Mouse (Mus musculus): ENCODE data around the gene Vip. TPM values are rescaled to one million over a fixed set of nuclear protein-coding genes. Genes with fewer than 3 reads are reported as not detected.

Vip gene
- not detected for polyA plus RNA-seq (2017; shearing (Covaris generic))

GRCm38 (mm10) chr10:5639112-5639511, at the start of gene Vip:
Gene Vip, plus strand, starts transcription at chr10:5639218.
- ATAC-seq = no peak

- ATAC-seq = no peak
Observed at GRCm38 (mm10) chr10:5591061-5591460, 48.0 kb upstream of the Vip start.

DNA sequence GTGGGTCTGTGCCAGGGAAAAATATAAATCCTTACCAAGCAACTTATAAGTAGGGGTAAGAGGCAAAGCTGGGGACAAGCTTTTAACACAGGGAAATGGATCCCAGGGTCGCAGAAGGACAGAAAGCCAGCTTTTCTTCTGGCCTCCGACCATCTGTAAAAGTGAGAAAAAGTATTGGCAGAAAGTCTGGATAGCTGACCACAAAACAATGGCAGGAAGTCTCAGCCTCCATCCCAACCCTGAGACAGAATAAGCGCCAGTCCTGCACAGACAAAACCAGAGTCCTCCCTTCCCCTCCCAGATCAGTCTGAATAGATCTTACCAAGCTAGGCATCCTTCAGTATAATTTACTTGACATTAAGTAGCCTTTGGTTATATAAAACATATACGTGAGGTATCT, 47.0 kb upstream of the Vip start:
- no peak for ATAC-seq

DNA sequence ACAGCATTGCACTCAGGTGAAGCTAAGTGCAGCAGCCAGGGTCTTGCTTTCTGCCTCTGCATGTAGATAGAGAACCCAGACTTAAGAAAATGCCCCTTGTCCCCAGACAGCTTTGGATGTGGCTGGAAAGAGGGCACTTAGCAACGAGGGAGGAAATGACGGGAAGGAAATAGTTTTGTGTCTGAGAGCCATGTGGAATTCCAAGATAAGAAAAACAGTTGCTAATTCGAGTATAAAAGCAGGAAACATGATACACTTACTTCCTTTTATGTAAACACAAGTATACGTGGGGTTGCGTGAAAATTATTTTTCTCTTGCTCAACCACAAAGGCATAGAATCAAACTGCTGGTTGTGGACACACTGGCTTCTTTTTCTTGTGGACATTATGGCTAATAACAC, 45.6 kb upstream of the Vip start, which contains the start of gene Myct1:
Gene Myct1 (plus strand): TSS at position 312 of the 400 bp plus-strand sequence.
- no peak for ATAC-seq

DNA sequence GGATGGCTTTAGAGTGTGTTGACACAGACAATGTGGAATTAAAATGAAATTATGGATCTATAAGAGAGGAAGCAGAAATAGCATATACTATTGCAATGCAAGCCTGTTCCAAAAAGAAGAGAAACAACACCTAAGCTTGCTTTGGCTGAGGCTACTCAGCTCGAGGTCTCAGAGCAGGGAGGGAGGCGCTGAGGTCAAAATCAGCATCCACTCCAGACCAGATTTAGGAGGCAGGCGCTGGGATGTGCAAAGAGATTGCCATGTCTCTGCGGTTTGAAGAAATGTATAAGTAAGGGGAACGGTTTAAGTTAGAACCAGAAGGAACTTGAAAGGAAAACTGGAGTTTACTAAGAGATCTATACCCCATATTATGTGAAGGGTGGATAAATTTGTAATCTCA, 44.6 kb upstream of the Vip start:
- no peak for ATAC-seq

DNA sequence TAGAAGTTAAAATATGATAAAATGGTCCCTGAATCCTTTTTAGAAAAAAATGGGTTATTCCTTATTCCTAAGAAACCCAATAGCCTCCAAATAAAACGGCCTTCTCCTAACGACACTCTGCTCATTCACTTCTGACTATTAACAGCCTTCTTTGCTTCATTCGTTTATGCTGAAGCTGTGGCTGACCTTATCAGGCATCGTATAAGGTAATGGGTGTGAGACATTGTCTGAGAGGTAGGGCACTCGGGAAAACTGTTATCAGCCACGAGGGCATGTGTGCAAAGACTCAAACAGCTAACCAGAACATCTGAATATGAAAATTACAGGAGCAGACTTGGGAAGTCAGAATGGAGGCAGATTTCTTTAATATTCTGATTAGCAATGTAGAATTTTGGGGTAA, 42.5 kb upstream of the Vip start:
- no peak for ATAC-seq

- ATAC-seq = peak; percentile 63
Observed at GRCm38 (mm10) chr10:5600123-5600522, 38.9 kb upstream of the Vip start.

GRCm38 (mm10) chr10:5603512-5603911, 35.5 kb upstream of the Vip start:
- ATAC-seq = peak; percentile 59

DNA sequence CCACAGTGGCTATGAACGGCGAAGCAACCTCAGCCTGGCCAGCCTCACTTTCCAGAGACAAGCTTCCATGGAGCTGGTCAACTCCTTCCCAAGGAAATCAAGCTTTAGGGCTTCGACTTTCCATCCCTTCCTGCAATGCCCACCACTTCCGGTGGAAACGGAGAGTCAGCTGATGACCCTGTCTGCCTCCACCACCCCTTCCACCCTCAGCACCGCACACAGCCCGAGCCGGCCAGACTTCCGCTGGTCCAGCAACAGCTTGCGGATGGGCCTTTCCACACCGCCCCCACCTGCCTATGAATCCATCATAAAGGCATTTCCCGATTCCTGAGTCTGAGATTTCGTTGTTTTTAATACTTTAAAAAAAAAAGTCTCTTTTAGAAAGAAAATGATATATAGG, 34.6 kb upstream of the Vip start:
- ATAC-seq = no peak

GRCm38 (mm10) chr10:5608874-5609273, 30.1 kb upstream of the Vip start:
- ATAC-seq = no peak

DNA sequence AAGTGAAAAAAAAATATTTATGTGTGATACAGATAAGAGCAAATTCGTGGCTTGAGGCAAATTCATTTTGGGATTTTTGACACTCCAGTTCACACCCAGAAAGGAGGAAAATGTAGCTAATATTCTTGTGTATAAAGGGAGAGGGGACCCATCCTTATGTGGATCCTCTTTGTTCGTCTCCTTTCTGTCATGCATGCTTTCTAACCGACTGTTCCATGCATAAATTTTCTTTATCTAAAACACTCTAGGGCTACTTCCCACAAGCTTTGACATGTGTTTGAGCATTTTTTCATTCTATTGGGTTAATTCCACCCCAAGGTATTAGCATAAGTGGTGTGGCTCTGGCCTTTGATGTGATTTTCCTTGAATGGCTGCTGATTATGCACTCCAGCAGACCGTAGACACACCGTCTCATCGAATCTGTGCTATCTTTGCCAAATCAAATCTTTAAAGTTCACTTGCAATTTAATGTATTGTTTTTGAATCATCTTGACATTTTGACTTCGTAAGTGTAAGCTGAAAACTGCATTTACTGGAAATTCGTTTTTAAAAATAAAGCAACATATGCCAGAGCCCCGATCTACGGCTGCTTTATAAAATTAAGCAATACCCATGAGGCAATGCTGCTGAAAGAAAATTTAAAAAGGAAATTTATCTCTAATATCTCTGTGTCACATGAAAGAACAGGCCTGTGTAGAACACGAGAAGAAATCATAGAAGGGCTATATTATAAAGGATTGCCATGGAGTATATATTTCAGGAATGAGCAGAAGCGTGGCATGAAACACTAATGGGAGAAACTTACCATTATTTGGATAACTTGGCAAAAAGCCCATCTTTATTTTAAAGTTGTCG, 23.6 kb upstream of the Vip start:
- no peak for ATAC-seq

DNA sequence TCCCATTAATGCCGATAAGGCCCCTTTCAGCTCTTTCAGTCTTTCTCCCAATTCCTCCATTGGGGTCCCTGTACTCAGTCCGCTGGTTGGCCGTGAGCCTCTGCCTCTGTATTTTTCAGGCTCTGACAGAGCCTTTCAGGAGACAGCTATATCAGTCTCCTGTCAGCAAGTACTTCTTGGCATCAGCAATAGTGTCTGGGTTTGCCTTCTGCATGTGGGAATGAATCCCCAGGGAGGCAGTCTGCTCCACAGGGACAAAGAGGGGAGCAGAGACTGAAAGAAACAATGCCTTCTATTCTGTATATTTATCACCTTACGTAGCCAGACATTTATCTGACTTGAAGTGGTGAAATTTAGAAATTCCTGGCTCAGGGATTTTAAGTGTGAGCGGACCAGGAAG, 12.8 kb upstream of the Vip start:
- ATAC-seq = no peak

DNA sequence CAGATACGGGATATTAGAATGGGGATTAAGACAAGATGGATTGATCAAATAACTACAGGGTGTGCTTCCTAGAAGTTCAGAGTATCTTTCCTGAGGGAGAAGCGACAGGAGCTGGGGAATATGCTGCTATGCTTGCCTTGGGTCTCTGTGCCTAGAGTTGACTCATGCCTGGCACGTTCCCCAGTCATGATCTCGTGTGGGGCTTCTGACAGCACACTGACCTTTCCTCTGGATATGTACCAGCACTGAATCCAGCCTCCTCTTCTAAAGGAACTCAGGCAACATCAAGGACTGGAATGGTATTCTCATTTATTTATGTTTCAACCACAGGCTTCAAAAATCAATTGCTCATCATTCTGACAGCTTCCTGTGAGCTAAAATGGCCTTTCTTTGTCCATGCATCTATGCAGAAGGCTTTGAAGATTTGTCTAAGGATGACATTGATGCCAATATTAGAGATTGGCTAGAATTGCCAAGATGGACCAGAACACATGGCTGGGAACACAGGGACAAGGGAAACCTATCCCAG, 5.3 kb upstream of the Vip start:
- ATAC-seq = no peak

- ATAC-seq = no peak
Observed at GRCm38 (mm10) chr10:5634336-5634735, 4.7 kb upstream of the Vip start.

DNA sequence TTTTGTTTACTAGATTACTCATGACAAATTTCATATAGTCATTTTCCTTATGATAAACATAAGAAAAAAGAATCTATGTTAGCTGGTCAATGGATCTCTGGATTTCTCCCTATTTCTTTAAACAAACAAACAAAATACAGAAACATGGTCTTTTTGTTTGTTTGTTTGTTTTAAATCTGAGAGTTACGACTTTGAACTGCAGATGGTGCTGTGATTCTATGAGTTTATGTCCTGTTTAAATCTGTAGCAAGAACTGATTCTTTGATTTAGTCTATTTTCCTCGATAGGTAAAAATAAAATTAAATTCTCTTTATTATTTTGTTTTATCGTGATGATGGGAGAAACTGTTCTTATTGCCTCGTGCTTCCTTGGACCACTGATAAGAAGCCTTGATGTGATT, 1.7 kb upstream of the Vip start:
- no peak for ATAC-seq

DNA sequence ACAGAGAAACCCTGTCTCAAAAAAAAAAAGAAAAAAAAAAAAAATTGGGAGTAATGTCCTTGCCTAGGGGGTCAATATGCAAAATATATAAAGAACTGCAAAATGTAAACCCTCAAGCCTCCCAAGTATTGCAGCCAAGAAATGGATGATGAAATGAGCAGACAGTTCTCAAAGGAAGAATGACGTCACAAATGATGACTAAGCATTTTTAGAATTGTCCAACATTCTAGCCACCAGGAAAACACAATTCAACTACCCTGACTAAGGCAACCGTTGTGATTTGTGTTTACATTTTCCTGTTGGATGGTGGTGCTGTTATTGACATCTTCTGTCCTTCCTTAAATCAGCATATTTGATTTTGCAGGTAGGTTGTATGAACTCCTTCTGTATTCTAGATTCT, 42.3 kb downstream of the Vip start:
- ATAC-seq = no peak

DNA sequence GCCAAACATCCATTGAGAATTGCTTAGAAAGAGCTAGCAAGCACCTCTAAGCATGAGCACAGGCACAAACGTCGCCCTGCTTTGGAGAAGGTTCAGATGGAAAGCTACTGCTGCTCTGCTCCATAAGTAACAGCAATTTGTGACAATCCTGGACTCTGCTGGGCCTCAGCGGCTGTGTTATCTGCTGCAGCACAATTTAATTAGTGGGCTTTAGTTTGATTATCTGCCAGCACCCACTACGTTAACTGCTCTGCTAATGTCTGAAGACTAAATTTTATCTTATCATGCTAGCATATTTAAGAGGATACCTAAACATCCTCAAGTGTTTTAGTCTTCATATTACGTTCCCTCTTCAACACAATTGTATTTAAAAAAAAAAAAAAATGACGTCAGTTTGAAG, 46.6 kb downstream of the Vip start:
- no peak for ATAC-seq

DNA sequence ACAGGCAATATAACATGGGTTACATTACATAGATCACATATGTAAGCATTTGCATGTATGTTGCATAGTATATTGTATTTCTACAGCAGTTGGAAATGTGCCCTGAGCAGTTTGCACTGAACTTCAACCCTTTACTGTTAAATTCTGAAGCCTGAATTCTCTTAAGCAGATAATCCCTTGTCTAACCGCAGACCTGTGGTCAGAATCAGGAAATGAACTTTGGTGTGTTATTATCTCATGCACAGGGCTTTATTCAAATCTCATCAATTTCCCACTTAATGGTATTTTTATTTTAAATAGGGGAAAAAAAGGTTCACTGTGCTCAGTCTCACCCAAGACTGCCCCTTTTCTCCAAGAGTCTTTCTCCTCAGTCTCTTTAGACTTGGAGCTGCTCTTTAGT, 55.3 kb downstream of the Vip start:
- ATAC-seq = no peak

Other genes starting within 250 kb of the Vip start
- gene Syne1, start 87.7 kb upstream of the Vip start, polyA plus RNA-seq (2017; shearing (Covaris generic)) = 10 to 100 TPM; 14.7 to 17.8 TPM
- gene Myct1, start 45.4 kb upstream of the Vip start, polyA plus RNA-seq (2017; shearing (Covaris generic)) = not detected
- gene Fbxo5, start 166.4 kb downstream of the Vip start, polyA plus RNA-seq (2017; shearing (Covaris generic)) = 10 to 100 TPM; 32.7 to 37.9 TPM
- 1 to 10 TPM; 4.4 to 5.5 TPM for gene Mtrf1l, start 184.7 kb downstream of the Vip start, polyA plus RNA-seq (2017; shearing (Covaris generic))

Data from activated CD4-positive, CD25-positive, alpha-beta regulatory T cell, adult 4 months (primary cell).